Mouse (Mus musculus): ENCODE results near the gene Rbp4.

Rbp4 gene

GRCm38 (mm10) chr19:38125219-38125610 is at the start of gene Rbp4:
Gene Rbp4, minus strand, starts transcription at chr19:38125281.
- no peak for DNase-seq

- no peak for DNase-seq
Observed at GRCm38 (mm10) chr19:38164633-38165032, 39.6 kb upstream of the Rbp4 start.

GRCm38 (mm10) chr19:38161648-38162354 is 36.7 kb upstream of the Rbp4 start:
- DNase-seq: no peak

GRCm38 (mm10) chr19:38156243-38156642 is 31.2 kb upstream of the Rbp4 start:
- DNase-seq: no peak

GRCm38 (mm10) chr19:38143540-38144271 is 18.6 kb upstream of the Rbp4 start:
- no peak for DNase-seq

- no peak for DNase-seq
Observed at GRCm38 (mm10) chr19:38134806-38135205, 9.7 kb upstream of the Rbp4 start.

- DNase-seq: no peak
Observed at GRCm38 (mm10) chr19:38133986-38134385, 8.9 kb upstream of the Rbp4 start.

- DNase-seq: no peak
Observed at GRCm38 (mm10) chr19:38132481-38132880, 7.4 kb upstream of the Rbp4 start, which contains the start of gene Pde6c. Gene Pde6c, plus strand, starts transcription at chr19:38132781.

- no peak for DNase-seq
Observed at GRCm38 (mm10) chr19:38126656-38127055, 1.6 kb upstream of the Rbp4 start.

GRCm38 (mm10) chr19:38124401-38125218 is 471 bp downstream of the Rbp4 start:
- no peak for DNase-seq

- DNase-seq: no peak
Observed at GRCm38 (mm10) chr19:38123921-38124320, 1.2 kb downstream of the Rbp4 start.

- no peak for DNase-seq
Observed at GRCm38 (mm10) chr19:38120123-38120760, 4.8 kb downstream of the Rbp4 start.

GRCm38 (mm10) chr19:38114834-38115491 is 10.1 kb downstream of the Rbp4 start:
- DNase-seq: no peak

GRCm38 (mm10) chr19:38112575-38112974 is 12.5 kb downstream of the Rbp4 start:
- no peak for DNase-seq

GRCm38 (mm10) chr19:38111056-38111455 is 14.0 kb downstream of the Rbp4 start:
- no peak for DNase-seq

GRCm38 (mm10) chr19:38109506-38110242 is 15.4 kb downstream of the Rbp4 start:
- no peak for DNase-seq

GRCm38 (mm10) chr19:38107871-38108270 is 17.2 kb downstream of the Rbp4 start:
- DNase-seq: no peak

- DNase-seq: no peak
Observed at GRCm38 (mm10) chr19:38096858-38097758, 28.0 kb downstream of the Rbp4 start, which contains the start of gene Ffar4. Gene Ffar4, plus strand, starts transcription at chr19:38097071.

GRCm38 (mm10) chr19:38096231-38096630 is 28.9 kb downstream of the Rbp4 start:
- DNase-seq: no peak

GRCm38 (mm10) chr19:38091512-38091985 is 33.5 kb downstream of the Rbp4 start:
- DNase-seq: no peak
